Comparison of ENCODE assay signal across 16 mouse cellular contexts in the genomic region with DNA sequence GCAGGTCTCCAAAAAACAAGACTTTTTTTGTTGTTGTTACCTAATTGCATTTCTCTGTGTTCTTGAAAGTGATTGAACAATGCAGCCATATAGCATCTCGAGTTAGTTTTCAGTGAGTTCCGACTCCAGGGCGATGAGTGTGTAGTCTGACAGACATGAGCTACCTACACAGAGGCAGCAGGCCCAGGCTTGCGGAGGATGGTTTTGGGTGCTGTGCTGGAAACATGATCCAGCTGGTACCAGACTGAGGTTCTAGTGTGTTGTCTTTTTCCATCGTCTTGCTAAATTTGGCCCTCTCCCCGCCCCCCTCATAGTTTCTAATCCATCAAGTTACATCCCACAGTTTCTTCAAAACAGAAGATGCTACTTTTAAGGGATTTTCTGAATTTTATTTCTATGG.
DNase-seq lines count a peak whose midpoint lies in the region; TF ChIP-seq lines count a peak whose summit lies in the region.
"Had no signal": no experiment of that assay in that cellular context is flagged by ENCODE, and none has a peak within 500 bp of the region (broad histone marks: within the 10 kb centered on the region; RNA-seq: fewer than 3 reads in every experiment).

No protein-coding gene starts in this region.

- H3K27ac ChIP-seq in left cerebral cortex, adult 2 months = no peak overlapping the region
- H3K27ac ChIP-seq: heart, embryonic 13.5 days; kidney, embryonic 15.5 days; liver, embryonic 12.5 days; lung, embryonic 15.5 days; stomach, embryonic 15.5 days had no signal

- TF ChIP-seq CTCF in left cerebral cortex, adult 2 months (IDR thresholded peaks at IDR 0.05) = no peak

- intact Hi-C loops in left cerebral cortex, adult 2 months (cut with DNase I) = no loop called here
- intact Hi-C loops in heart, postnatal 14 days (cut with DNase I) = no loop called here

- no peak overlapping the region for H3K4me3 ChIP-seq in left cerebral cortex, adult 2 months
- H3K4me3 ChIP-seq: heart, embryonic 13.5 days; kidney, embryonic 15.5 days; liver, embryonic 12.5 days; lung, embryonic 15.5 days; stomach, embryonic 15.5 days had no signal

- peak; percentile 92 for DNase-seq in brain, adult 2 months (ENCODE audit: low read depth, low spot score)
- peak; percentile 62 for DNase-seq in layer of hippocampus, adult 11-12 months (ENCODE audit: low spot score)
- DNase-seq in left cerebral cortex, adult 2 months (ENCODE audit: extremely low spot score in 1 of 2, low spot score in 2 of 2) = peak; percentile 48 to 57
- DNase-seq in right cerebral cortex, postnatal 25 days = peak; percentile 52
- DNase-seq in embryo, embryonic 9.5 days (ENCODE audit: extremely low spot score) = no peak
- no peak for DNase-seq in heart, postnatal 14 days
- DNase-seq in embryo, embryonic 10.5 days (ENCODE audit: low spot score) = no peak
- DNase-seq: adrenal gland, postnatal 14 days; cerebellum, postnatal 10 days; midbrain, embryonic 14.5 days; thymus, postnatal 25 days had no signal

Comparison
In these comparisons a context has a peak if more than half of its experiments do, and no peak if none do; other contexts are left out.
1. DNase-seq: peak in brain, adult 2 months (single experiment), layer of hippocampus, adult 11-12 months (single experiment), left cerebral cortex, adult 2 months (2 of 2) and right cerebral cortex, postnatal 25 days (single experiment); none in embryo, embryonic 9.5 days (single experiment), heart, postnatal 14 days (0 of 2) and embryo, embryonic 10.5 days (single experiment).